Mouse (Mus musculus) heart, embryonic 15.5 days (tissue): ENCODE data around the gene Cmtm2b. TPM values are rescaled to one million over a fixed set of nuclear protein-coding genes. Genes with fewer than 3 reads are reported as not detected.
A peak's percentile ranks its signal among the peaks of the same experiment; 100 is the strongest.

Source experiments
- ATAC-seq: fragments of 200-750 bp; cut with Nextera tagmentation; replicated peaks from 2 replicates; pipeline ENCODE4 v1.8.0; 2017; ENCODE audit warnings: low read depth, moderate TSS enrichment; ENCODE audit not compliant: insufficient number of reproducible peaks, insufficient read depth, low FRiP score
- H3K27ac ChIP-seq: fragments of 300-500 bp; sonication (generic); 2 replicates; pipeline ENCODE4 v1.5.1; 2015; ENCODE audit warnings: mild to moderate bottlenecking, inconsistent platforms
- H3K27me3 ChIP-seq: fragments of 300-500 bp; sonication (generic); 2 replicates; pipeline ENCODE4 v1.6.1; 2015; ENCODE audit warnings: inconsistent platforms
- H3K36me3 ChIP-seq: fragments of 300-500 bp; sonication (generic); 2 replicates; pipeline ENCODE4 v1.6.1; 2015; ENCODE audit warnings: mild to moderate bottlenecking, inconsistent platforms
- H3K4me1 ChIP-seq: fragments of 300-500 bp; sonication (generic); replicated peaks from 2 replicates; pipeline ENCODE4 v1.6.1; 2015; ENCODE audit warnings: inconsistent platforms
- H3K4me2 ChIP-seq: fragments of 300-500 bp; sonication (generic); 2 replicates; pipeline ENCODE4 v1.6.1; 2015; ENCODE audit warnings: inconsistent platforms, mild to moderate bottlenecking, moderate library complexity
- H3K4me3 ChIP-seq: fragments of 300-500 bp; sonication (generic); 2 replicates; pipeline ENCODE4 v1.5.1; 2015; ENCODE audit warnings: mild to moderate bottlenecking, inconsistent platforms
- H3K9ac ChIP-seq: fragments of 300-500 bp; sonication (generic); 2 replicates; pipeline ENCODE4 v1.6.1; 2015; ENCODE audit warnings: mild to moderate bottlenecking, inconsistent platforms
- H3K9me3 ChIP-seq: fragments of 300-500 bp; sonication (generic); replicated peaks from 2 replicates; pipeline ENCODE4 v1.6.1; 2016; ENCODE audit warnings: inconsistent platforms
- WGBS: fragments of 180-500 bp; shearing (Covaris S2); methylation state at CpG from one replicate; pipeline ENCODE4 v1.1.7; 2015; ENCODE audit warnings: mixed read lengths; 5-methylcytosine and 5-hydroxymethylcytosine counted together
- polyA plus RNA-seq: library from polyadenylated mRNA; unstranded; fragments of >200 nt; fragmentation: Nextera tagmentation; extraction: Ambion mirVana; gene quantifications from 2 replicates; pipeline ENCODE4 v1.2.1, GENCODE M21; 2015

Cmtm2b gene
- polyA plus RNA-seq, 1 experiment from 2014 or later: not detected

DNA sequence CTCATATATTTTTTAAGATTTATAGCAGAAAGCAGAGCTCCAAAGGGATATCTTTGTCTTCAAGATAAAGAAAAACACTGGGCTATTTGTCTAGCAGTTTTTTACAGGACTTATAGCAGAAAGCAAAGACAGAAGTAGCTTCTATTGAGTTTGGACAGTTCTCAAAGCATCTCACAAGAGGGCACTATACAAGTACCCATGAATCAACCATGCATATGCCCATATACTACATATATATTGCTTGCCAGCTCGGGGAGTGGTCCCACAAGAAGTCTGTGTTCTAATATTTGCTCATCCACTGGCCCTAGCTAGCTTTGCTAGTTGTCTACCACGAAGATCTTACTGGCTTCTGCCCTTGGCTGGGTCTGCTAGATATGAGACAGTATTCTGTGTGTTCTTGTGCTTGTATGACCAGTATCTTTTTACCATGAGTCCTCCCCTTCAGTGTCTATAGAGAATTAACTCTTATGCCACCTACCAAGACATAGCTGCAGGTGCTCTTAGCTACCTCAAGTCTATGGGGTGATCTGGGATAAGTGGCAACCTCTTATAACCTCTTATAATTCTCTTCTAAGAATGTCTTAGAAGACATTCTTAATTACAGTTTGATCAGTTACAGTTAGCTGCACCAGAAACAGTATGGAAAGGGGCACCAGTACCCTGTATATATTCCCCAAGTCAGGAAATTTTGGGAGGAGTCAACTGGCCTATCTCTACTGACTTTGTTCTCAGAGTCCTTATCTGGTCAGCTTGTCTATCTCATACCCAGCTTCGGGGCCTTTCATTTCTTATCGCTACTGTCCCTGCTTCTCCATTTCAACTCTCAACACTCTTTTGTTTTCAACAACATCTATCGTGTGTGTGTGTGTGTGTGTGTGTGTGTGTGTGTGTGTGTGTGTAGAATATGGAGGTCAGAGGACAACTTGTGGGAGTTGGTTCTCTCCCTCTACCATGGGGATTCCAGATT is 10.9 kb downstream of the Cmtm2b start:
- Histone ChIP-seq H3K36me3 (no peaks in the 10 kb centered on the region), H3K27me3 (no peaks in the 10 kb centered on the region; the same call in 1 of the 2 replicates), H3K27ac (no peak overlapping the region), H3K9me3 (no peaks in the 10 kb centered on the region), H3K4me3 (no peak overlapping the region), H3K4me1 (no peaks in the 10 kb centered on the region), H3K4me2 (no peak overlapping the region), H3K9ac (no peak overlapping the region)
- 47% methylated on average over 5 of the region's 5 CpGs for WGBS
- ATAC-seq: no peak

DNA sequence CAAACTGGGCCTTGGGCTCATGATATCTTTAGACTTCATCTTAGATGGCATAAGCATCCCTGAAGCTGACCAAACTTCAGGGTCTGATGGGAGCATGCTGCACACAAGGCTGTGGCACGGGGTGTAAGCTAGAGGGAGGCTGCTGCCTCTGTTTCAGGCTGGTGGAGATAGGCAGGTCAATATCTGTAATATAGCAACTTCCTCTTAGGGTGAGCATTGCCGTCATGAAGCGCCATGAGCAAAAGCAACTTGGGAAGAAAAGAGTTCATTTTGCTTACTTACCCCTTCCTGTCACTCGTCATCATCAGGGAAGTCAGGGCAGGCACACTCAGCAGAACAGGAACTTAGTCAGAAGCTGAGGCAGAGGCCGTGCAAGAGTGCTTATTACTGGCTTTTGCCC is 11.8 kb downstream of the Cmtm2b start:
- ATAC-seq: no peak
- Histone ChIP-seq H3K27me3 (no peaks in the 10 kb centered on the region; the same call in 1 of the 2 replicates), H3K9me3 (no peaks in the 10 kb centered on the region), H3K4me1 (no peaks in the 10 kb centered on the region), H3K4me3 (no peak overlapping the region), H3K36me3 (no peaks in the 10 kb centered on the region), H3K9ac (no peak overlapping the region), H3K27ac (no peak overlapping the region), H3K4me2 (no peak overlapping the region)
- WGBS: 68% methylated on average over 5 of the region's 5 CpGs

DNA sequence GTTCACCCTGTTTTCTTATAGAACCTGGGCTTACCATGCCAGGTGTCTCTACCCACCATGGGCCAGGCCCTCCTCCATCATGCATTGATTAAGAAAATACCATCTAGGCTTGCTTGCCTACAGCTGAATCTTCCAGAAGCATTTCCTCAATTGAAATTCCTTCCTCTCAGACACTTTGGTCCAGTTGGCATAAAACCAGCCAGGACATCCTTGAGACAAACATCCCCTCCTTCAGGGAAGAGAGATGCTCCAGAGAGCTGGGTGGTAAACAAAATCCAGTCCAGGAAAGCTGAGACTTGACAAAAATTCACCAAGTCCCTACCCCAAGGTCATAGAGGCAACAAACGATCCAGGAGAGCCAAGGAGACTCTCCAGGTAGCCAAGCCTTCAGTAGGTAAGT is 12.2 kb downstream of the Cmtm2b start:
- no peak overlapping the region for H3K4me2 ChIP-seq
- H3K27me3 ChIP-seq: no peaks in the 10 kb centered on the region; the same call in 1 of the 2 replicates
- no peaks in the 10 kb centered on the region for H3K4me1 ChIP-seq
- H3K36me3 ChIP-seq: no peaks in the 10 kb centered on the region
- no peak overlapping the region for H3K9ac ChIP-seq
- H3K4me3 ChIP-seq: no peak overlapping the region
- no peak overlapping the region for H3K27ac ChIP-seq
- H3K9me3 ChIP-seq: no peaks in the 10 kb centered on the region
- no peak for ATAC-seq
- WGBS: 72% methylated on average over 1 of the region's 1 CpGs

DNA sequence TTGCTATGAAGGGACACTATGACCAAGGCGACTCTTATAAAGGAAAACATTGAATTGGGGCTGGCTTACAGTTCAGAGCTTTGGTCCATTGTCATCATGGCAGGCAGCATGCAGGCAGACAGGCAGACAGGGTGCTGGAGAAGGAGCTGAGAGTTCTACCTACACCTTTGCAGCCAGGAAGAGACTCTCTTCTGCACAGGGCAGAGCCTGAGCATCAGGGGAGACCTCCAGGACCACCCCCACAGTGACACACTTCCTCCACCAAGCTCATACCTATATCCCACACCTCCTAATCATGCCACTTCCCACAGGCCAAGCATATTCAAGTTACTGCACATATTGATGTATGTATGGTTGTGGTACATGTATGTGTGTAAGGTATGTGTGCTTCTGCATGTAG is 14.8 kb downstream of the Cmtm2b start:
- WGBS: 74% methylated on average over 1 of the region's 1 CpGs
- H3K27me3 ChIP-seq: no peaks in the 10 kb centered on the region
- H3K27ac ChIP-seq: no peak overlapping the region
- H3K9me3 ChIP-seq: no peaks in the 10 kb centered on the region
- H3K9ac ChIP-seq: no peak overlapping the region
- ATAC-seq: no peak
- H3K4me1 ChIP-seq: peaks cover 15% of the 10 kb centered on the region
- no peak overlapping the region for H3K4me2 ChIP-seq
- H3K36me3 ChIP-seq: no peaks in the 10 kb centered on the region
- no peak overlapping the region for H3K4me3 ChIP-seq

DNA sequence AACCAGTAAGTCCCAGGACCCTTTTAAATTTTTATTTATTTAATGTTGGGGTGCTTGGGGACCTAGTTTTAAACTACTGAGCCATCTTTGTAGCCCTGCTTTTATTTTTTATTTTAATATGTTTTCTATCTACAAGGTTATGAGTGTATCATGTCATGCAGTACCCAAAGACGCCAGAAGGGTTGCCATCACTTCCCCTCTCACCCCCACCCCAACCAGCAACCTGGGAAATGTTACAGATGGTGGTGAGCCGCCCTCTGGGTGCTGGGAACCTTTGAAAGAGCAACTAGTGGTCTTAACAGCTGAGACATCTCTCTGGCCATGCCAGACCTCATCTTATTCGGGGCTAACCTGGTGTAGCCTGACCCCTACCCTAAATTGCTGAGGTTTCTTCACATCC is 15.9 kb downstream of the Cmtm2b start:
- H3K27me3 ChIP-seq: no peaks in the 10 kb centered on the region
- H3K9me3 ChIP-seq: no peaks in the 10 kb centered on the region
- H3K4me2 ChIP-seq: no peak overlapping the region
- 47% methylated on average over 3 of the region's 3 CpGs for WGBS
- H3K36me3 ChIP-seq: no peaks in the 10 kb centered on the region
- no peak overlapping the region for H3K4me3 ChIP-seq
- peaks cover 25% of the 10 kb centered on the region for H3K4me1 ChIP-seq
- H3K9ac ChIP-seq: no peak overlapping the region
- H3K27ac ChIP-seq: no peak overlapping the region
- ATAC-seq: no peak

DNA sequence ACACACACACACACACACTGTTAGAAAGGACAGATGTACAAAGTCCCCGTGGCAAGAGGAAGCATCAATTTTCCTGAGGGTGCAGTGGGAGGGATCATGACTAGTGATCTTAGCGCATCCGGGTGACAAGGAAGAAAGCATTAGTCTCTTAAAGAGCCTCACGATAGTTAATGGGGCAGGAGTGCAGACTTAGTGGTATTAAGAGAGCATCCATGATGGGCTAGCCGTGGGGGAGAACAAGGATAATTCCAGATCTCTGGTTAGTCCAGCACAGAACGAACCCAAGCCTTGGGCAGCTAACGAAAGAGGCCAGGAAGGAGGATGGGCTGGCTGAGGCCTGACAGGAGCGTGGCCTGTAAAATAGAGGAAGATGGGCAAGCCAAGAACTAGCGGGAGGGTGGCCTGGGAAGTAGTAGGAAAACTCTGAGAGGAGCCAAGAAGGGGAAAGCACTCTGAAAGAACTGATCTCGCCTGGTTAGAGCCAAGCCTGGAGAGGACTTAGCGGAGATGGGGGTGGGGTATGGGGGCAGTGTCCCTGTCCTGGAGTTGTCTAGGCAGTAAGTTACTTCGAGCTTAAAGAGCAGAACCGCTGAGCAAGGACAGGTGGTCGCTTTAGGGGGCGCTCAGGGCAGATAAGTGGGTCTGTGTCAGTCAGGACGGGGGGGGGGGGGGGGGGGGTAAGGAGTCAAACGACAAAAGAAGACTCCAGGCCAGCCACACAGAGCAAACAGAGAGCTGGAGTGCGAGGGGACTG is 17.4 kb downstream of the Cmtm2b start, which contains the start of gene Cmtm3:
TSS of gene Cmtm3 (plus strand) at position 182 of the 754 bp plus-strand sequence.
- H3K4me1 ChIP-seq: peaks cover 33% of the 10 kb centered on the region
- no peaks in the 10 kb centered on the region for H3K9me3 ChIP-seq
- WGBS: 19% methylated on average over 17 of the region's 18 CpGs
- peak within 1 kb of the TSS; percentile 93 for H3K27ac ChIP-seq
- peak within 1 kb of the TSS; percentile 78 for H3K4me3 ChIP-seq
- H3K9ac ChIP-seq: peak within 1 kb of the TSS; percentile 87
- peak within 1 kb of the TSS; percentile 89 for H3K4me2 ChIP-seq
- H3K36me3 ChIP-seq: no peaks in the 10 kb centered on the region
- H3K27me3 ChIP-seq: no peaks in the 10 kb centered on the region
- ATAC-seq: no peak

DNA sequence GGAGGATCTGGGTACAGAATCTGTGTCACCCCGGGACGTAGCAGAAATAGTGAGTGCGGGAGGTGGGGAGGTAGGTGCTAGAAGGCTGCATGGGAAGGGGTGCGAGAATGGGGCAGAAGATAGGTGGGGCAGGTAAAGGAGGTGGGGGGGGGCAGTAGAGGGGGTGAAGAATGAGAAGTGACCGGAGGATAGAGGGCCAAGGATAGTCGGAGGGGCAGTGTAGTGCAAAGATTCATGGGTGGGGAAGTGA is 17.9 kb downstream of the Cmtm2b start:
- H3K4me1 ChIP-seq: peaks cover 35% of the 10 kb centered on the region
- 1% methylated on average over 6 of the region's 6 CpGs for WGBS
- H3K4me3 ChIP-seq: peak overlapping the region; percentile 78
- H3K4me2 ChIP-seq: peak overlapping the region; percentile 89
- H3K27me3 ChIP-seq: no peaks in the 10 kb centered on the region
- peak overlapping the region; percentile 87 for H3K9ac ChIP-seq
- H3K36me3 ChIP-seq: peaks cover 4% of the 10 kb centered on the region; the same call in 1 of the 2 replicates
- no peak for ATAC-seq
- peak overlapping the region; percentile 93 for H3K27ac ChIP-seq
- H3K9me3 ChIP-seq: no peaks in the 10 kb centered on the region

DNA sequence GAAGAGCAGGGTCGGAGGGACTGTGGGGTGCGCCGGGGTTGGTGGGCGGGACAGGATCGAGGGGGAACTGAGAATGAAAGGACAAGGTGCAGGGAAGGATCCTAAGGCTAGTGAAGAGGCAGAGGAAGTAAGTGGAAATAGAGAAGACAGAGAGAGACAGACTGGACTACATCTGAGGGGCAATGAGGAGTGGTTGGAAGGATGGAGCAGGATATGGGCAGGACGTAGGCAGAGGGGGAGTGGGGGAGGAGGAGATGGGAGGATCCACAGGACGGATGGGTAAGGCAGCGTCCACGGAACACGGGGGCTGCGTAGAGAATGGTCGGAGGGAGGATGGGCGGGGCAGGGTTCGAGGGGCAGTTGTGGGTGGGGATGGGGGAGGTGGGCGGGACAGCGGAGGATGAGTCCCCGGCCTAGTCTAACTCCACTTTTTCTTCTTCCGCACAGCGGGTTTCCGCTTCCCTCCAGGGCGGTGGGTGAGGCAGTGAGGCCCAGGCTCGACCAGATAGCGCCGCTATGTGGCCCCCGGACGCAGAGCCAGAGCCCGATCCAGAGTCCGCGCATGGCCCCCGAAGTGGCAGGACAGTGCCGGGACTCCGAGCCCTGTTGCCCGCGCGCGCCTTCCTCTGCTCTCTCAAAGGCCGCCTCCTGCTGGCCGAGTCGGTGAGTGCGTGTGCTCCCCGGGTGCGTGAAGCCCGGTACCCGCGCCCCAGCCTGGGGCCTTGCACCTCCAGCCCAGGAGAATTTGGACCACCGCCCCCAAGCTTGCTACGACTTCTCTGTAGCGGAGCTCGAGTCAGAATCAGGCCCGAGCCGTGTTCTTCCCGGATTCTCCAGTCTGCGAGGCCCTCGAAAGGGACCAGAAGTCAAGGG is 18.4 kb downstream of the Cmtm2b start:
- Histone ChIP-seq H3K27ac (peak overlapping the region; percentile 93), H3K36me3 (peaks cover 10% of the 10 kb centered on the region), H3K4me1 (peaks cover 35% of the 10 kb centered on the region), H3K4me3 (peak overlapping the region; percentile 78), H3K4me2 (peak overlapping the region; percentile 89), H3K9me3 (no peaks in the 10 kb centered on the region), H3K9ac (peak overlapping the region; percentile 87), H3K27me3 (no peaks in the 10 kb centered on the region)
- under 1% methylated on average over 53 of the region's 54 CpGs for WGBS
- ATAC-seq: peak; percentile 76

DNA sequence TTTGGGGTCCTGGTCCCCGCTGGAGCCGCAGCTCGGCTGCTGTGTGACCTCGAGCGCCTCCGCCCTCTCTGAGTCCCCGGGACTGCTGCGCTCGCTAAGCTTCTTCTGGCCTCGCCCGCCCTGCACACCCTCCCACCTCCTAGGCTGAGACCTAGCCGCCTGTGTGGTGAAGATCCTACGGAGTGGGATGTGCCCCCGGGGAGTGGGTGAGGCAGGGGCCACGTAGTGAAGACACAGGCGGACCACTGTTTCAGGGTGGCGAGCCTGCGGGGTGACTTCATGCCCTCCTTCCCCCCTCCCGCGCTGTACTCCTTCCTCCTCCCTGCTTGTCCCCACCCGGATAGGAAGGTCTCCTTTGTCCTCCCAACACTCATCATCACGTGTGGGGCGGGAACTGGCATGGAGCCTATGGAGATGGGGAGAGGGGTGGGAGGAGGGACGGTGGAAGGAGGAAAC is 19.1 kb downstream of the Cmtm2b start:
- Histone ChIP-seq H3K27ac (peak overlapping the region; percentile 93), H3K4me1 (peaks cover 35% of the 10 kb centered on the region), H3K4me2 (peak overlapping the region; percentile 89), H3K9ac (peak overlapping the region; percentile 87), H3K9me3 (no peaks in the 10 kb centered on the region), H3K27me3 (no peaks in the 10 kb centered on the region), H3K4me3 (peak overlapping the region; percentile 78), H3K36me3 (peaks cover 14% of the 10 kb centered on the region)
- under 1% methylated on average over 24 of the region's 24 CpGs for WGBS
- ATAC-seq: peak; percentile 78

DNA sequence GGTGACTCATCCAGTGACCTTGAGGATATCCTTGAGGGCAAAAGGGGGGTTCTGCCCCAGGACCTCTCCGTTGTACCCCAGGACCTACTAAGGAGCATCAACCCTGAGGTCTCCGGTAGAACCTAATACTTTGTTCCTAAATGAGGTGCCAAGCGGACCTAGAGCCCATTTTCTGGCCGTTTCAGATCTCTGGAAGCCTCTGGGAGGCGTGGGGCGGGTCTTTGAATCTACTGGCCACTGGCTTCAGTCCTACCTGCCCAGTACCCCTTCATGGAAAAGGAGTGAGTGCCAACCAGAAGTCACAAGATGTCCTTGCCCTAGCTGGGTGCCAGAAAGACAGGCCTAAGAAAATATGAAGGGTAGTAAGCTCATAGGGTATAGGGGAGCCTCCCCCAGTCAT is 19.6 kb downstream of the Cmtm2b start:
- Histone ChIP-seq H3K27ac (peak overlapping the region; percentile 93), H3K4me3 (peak overlapping the region; percentile 78), H3K9ac (0 out of 2 replicates have a peak overlapping the region, but pooled peaks have one; percentile 3), H3K4me1 (peaks cover 38% of the 10 kb centered on the region), H3K9me3 (no peaks in the 10 kb centered on the region), H3K27me3 (no peaks in the 10 kb centered on the region), H3K36me3 (peaks cover 17% of the 10 kb centered on the region), H3K4me2 (peak overlapping the region; percentile 89)
- 45% methylated on average over 6 of the region's 6 CpGs for WGBS
- ATAC-seq: no peak

DNA sequence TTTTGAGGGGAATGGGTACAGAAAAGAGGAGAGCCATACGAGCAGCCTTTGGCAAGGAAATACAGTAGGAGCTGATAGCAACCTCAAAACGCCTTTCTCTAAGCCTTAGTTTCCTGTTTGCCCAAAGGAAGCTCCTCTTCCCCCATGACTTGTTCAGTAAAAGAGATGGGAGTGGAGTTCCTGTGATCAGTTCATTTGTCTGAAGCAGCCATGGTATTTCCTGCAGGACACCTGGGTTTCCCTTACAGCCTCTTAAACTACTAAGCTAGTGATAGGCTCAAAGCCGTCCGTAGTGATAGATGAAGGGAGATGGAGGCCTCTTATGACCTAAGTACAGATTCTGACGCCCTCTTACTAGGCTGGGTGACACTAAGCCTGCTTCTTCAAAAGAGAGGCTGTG is 20.4 kb downstream of the Cmtm2b start:
- Histone ChIP-seq H3K27me3 (no peaks in the 10 kb centered on the region), H3K9ac (no peak overlapping the region)

More for the DNA sequence above, 20.4 kb downstream of the Cmtm2b start:
- peak overlapping the region; percentile 89 for H3K4me2 ChIP-seq
- peaks cover 44% of the 10 kb centered on the region for H3K4me1 ChIP-seq
- ATAC-seq: no peak
- H3K9me3 ChIP-seq: no peaks in the 10 kb centered on the region
- WGBS: 61% methylated on average over 5 of the region's 5 CpGs
- H3K36me3 ChIP-seq: peaks cover 23% of the 10 kb centered on the region
- H3K27ac ChIP-seq: no peak overlapping the region
- no peak overlapping the region for H3K4me3 ChIP-seq
